Mouse (Mus musculus): ENCODE data around the gene Nudt2.
"Not testable (repeated sequence)": the region's sequence is repeated elsewhere in the genome, so short reads cannot be mapped to it uniquely, and the experiment has no call there.

The Nudt2 gene

GRCm38 (mm10) chr4:41464345-41465286 lies at the start of gene Nudt2, which contains the start of gene Kif24:
Gene Nudt2, plus strand, starts transcription at chr4:41465151.
Gene Kif24, minus strand, starts transcription at chr4:41464887.
- peak; percentile 92 to 97 for DNase-seq (ENCODE audit: low spot score in 2 of 2)

- no peak for DNase-seq (ENCODE audit: low spot score in 2 of 2)
Observed at GRCm38 (mm10) chr4:41416966-41417365, 48.0 kb upstream of the Nudt2 start.

- no peak for DNase-seq (ENCODE audit: low spot score in 2 of 2)
Observed at GRCm38 (mm10) chr4:41438931-41439330, 26.0 kb upstream of the Nudt2 start.

GRCm38 (mm10) chr4:41442790-41443302 lies 22.1 kb upstream of the Nudt2 start:
- DNase-seq (ENCODE audit: low spot score in 2 of 2), result no peak

GRCm38 (mm10) chr4:41447595-41447994 lies 17.4 kb upstream of the Nudt2 start:
- DNase-seq (ENCODE audit: low spot score in 2 of 2), result no peak

DNA sequence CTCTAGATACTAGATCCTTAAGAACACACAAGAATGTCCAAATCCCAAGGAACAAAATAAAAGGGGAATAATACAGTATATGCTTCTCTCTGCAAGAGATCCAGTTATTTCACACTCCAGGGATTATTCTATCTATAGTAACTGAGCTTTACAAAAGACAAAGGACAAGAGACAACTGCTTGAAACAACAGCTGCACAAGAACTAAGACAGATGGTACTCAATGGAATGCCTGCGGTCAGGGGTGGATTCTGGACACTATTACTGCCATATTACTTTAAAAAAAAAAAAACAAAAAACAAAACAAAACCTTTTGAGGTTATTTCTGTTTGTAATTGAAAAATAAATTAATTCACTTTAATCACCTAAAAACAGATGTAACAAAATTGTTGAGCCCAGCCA lies 4.3 kb upstream of the Nudt2 start:
- no peak for DNase-seq (ENCODE audit: low spot score in 2 of 2)

DNA sequence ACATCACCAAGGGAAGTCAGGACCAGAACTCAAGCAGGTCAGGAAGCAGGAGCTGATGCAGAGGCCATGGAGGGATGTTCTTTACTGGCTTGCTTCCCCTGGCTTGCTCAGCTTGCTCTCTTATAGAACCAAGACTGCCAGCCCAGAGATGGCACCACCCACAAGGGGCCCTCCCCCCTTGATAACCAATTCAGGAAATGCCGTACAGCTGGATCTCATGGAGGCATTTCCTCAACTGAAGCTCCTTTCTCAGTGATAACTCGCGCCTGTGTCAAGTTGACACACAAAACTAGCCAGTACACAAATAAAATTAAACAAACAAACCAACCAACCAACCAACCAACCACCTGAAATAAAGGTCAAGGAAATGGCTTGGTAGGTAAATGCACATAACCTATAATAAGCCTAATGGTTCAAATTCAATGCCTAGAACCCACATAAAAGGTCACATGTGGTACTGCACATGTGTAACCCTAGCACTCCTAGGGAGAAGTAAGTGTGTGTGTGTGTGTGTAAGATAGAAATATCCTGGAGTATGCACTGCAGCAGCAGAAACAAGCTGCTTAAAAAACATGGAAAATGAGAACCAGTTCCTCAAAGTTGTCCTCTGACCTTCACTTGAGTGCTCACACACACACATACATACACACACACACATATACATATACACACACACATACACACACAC lies 1.8 kb upstream of the Nudt2 start:
- DNase-seq (ENCODE audit: low spot score in 2 of 2), result not testable (repeated sequence)

DNA sequence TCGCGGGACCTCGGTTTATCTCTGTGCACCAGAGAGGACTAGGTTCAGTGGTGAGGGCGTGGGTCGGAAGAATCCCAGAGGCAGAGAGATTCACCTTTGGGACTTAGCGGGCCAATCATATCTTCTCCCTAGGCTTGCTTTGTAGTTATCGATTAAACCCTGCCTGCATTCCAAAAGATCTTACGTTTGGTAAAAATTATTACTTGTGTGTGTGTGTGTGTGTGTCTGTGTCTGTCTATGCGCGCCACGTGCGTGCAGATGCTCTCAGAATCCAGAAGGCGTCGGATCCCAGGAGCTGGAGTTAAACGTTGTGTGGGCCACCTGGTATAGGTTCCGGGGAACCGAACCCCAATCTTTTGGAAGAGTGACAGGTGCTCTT lies 325 bp downstream of the Nudt2 start:
- no peak for DNase-seq (ENCODE audit: low spot score in 2 of 2)

DNA sequence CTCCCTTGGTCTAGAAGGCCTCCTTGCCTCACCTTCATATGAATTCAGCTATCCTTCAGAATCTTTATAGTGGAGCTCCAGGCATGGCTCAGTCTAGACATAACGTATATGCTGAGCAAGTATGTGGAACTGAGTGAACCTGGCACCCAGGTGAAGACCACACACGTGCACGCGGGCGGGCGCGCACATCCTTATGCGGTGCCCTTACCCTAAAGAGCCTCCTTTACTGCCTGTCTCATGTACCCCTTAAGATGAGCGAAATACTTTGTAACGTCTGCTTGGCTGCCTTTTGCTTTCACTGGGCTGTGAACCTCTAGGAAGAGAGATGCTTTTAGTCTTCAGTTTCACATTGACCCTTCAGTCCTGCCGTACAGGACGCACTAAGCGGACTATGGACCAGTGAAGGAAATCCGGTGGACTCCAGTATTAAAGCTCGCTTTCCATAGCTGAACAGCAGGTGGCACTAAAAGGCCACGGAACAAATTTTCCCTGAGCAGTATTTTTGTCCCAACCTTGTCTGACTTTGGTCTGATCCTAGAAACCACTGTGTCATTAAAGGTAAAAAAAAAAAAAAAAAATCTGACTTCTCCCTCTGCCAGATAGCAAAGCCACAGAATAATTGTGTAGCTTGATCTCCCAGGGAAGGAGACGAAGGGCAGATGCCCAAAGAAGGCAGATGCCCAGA lies 3.6 kb downstream of the Nudt2 start:
- DNase-seq (ENCODE audit: low spot score in 2 of 2), result peak; percentile 40 to 58

GRCm38 (mm10) chr4:41469199-41469598 lies 4.2 kb downstream of the Nudt2 start:
- DNase-seq (ENCODE audit: low spot score in 2 of 2), result no peak

DNA sequence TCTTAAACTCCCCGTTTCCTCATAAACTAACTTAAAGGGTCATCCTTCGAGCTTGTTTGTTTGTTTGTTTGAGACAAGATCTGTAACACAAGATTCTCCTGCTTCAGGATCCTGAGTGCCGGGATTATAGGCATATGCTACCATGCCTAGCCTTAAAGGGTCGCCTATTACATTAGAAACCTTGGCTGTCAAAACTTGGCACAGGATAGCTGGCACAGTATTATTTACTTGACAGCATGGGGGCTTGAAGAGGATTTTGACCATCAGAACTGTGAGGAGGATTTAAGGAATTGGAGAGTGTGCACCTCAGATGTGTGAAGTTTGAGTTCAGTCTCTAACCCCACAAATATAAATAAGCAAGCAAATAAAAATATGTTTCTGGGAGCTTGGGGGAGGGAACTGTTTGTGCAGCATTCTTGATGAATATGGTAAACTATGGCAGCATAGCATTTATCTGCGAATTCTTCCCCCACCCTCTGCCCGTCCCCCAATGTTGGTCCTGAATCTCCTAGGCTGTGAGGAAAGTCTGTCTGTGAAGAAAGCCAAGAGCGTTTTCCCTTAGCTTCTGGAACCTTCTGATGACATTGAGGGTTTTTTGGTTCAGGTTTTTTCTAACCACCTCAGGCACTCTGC lies 5.2 kb downstream of the Nudt2 start:
- DNase-seq (ENCODE audit: low spot score in 2 of 2), result no peak

GRCm38 (mm10) chr4:41470684-41471383 lies 5.9 kb downstream of the Nudt2 start:
- no peak for DNase-seq (ENCODE audit: low spot score in 2 of 2)

DNA sequence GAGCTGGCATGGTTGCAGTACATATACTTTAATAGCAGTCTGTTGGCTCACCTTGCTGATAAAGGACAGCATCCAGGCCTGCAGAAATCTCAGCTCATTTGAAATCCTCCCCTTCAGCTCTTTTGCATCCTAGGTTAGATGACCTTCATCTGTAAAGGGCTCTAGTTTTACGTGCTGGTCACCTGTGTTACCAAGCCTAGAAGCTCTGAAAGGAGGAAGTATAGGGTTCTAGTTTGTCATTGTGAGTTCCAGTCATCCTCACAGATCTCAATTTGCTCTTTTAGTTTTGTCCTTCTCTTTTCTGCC lies 6.4 kb downstream of the Nudt2 start:
- no peak for DNase-seq (ENCODE audit: low spot score in 2 of 2)

DNA sequence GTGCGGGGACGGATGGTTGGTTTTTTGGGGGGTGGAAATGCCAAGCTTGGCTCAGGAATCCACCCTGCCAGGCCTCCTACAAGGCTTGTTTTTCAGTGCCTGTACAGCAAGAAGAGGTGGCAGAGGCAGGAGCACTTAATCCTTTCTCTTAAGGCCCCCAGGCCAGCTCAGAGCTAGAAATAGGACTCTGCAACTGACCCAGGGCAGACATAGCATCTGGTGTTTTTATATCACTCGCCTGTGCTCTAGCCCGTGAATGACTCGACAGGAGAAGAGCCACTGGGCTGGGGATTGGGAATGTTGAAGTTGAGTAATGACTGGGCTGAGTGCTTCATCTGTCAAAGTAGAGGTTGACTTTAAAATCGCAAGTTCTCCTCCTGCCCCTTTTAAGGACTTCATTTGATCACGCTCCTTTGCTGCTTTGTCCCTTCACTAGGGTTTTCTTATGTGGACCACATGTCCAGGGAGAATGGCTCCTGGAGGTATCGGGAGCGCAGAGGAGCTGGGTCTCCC lies 12.8 kb downstream of the Nudt2 start:
- DNase-seq (ENCODE audit: low spot score in 2 of 2), result no peak

GRCm38 (mm10) chr4:41478751-41479455 lies 14.0 kb downstream of the Nudt2 start:
- no peak for DNase-seq (ENCODE audit: low spot score in 2 of 2)

- no peak for DNase-seq (ENCODE audit: low spot score in 2 of 2)
Observed at GRCm38 (mm10) chr4:41479456-41479804, 14.5 kb downstream of the Nudt2 start.

DNA sequence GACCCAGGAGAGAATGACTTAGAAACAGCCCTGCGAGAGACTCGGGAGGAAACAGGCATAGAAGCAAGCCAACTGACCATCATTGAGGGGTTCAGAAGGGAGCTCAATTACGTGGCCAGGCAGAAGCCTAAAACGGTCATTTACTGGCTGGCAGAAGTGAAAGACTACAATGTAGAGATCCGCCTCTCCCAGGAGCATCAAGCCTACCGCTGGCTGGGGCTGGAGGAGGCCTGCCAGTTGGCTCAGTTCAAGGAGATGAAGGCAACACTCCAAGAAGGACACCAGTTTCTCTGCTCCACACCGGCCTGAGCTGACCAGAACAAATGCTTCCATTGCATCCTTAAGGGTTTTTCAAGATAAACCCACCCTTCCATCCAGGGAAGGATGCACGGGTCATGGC lies 15.3 kb downstream of the Nudt2 start:
- DNase-seq (ENCODE audit: low spot score in 2 of 2), result no peak

GRCm38 (mm10) chr4:41481601-41482017 lies 16.7 kb downstream of the Nudt2 start:
- no peak for DNase-seq (ENCODE audit: low spot score in 2 of 2)

DNA sequence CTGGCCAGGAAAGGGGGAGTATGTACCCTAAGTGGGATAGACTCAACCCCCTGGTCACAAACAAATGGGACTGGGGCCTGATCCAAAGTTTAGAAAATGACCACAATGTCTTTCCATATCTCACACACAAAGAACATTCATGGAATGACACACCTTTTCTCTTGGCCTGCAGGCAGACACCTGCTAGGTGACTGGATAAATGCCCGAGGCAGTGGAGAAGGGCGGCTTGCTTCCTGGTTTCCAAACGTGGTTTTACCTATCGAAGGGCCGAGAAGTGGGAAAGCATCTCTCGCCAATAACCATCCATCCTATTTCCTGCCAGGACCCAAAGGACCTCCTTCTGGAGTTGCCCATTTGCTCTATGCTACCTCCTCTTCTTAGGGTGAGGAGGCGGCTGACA lies 28.0 kb downstream of the Nudt2 start:
- no peak for DNase-seq (ENCODE audit: low spot score in 2 of 2)

GRCm38 (mm10) chr4:41493464-41494116 lies 28.6 kb downstream of the Nudt2 start:
- no peak for DNase-seq (ENCODE audit: low spot score in 2 of 2)
